Mouse (Mus musculus) heart, embryonic 12.5 days (tissue): ENCODE measurements at regions not wholly inside any gene's neighbourhood (a gene's known extent, or its start where the extent isn't known, plus 50 kb on each side); places are given as distances from the start of the nearest gene placed in this dataset.

Experiments used
- ATAC-seq: fragments of 200-750 bp; cut with Nextera tagmentation; 2 replicates; pipeline ENCODE4 v1.8.0; 2017; ENCODE audit warnings: moderate TSS enrichment, moderate library complexity; ENCODE audit not compliant: insufficient number of reproducible peaks, low FRiP score
- H3K27ac ChIP-seq: fragments of 300-500 bp; sonication (generic); 2 replicates; pipeline ENCODE4 v1.5.1; 2016; ENCODE audit warnings: mild to moderate bottlenecking, moderate library complexity; ENCODE audit not compliant: poor library complexity, severe bottlenecking
- H3K27me3 ChIP-seq: fragments of 300-500 bp; sonication (generic); replicated peaks from 2 replicates; pipeline ENCODE4 v1.6.1; 2016; ENCODE audit warnings: mild to moderate bottlenecking, moderate library complexity
- H3K36me3 ChIP-seq: fragments of 300-500 bp; sonication (generic); 2 replicates; pipeline ENCODE4 v1.6.1; 2016; ENCODE audit warnings: mild to moderate bottlenecking, moderate library complexity
- H3K4me1 ChIP-seq: fragments of 300-500 bp; sonication (generic); replicated peaks from 2 replicates; pipeline ENCODE4 v1.6.1; 2016; ENCODE audit warnings: mild to moderate bottlenecking
- H3K4me2 ChIP-seq: fragments of 300-500 bp; sonication (generic); 2 replicates; pipeline ENCODE4 v1.6.1; 2016; ENCODE audit warnings: mild to moderate bottlenecking, moderate library complexity
- H3K4me3 ChIP-seq: fragments of 300-500 bp; sonication (generic); 2 replicates; pipeline ENCODE4 v1.5.1; 2016; ENCODE audit warnings: mild to moderate bottlenecking
- H3K9ac ChIP-seq: fragments of 300-500 bp; sonication (generic); 2 replicates; pipeline ENCODE4 v1.6.1; 2016; ENCODE audit warnings: mild to moderate bottlenecking, moderate library complexity
- H3K9me3 ChIP-seq: fragments of 300-500 bp; sonication (generic); replicated peaks from 2 replicates; pipeline ENCODE4 v1.6.1; 2016; ENCODE audit warnings: mild to moderate bottlenecking, moderate library complexity
- WGBS: fragments of 180-500 bp; shearing (Covaris S2); methylation state at CpG from one replicate; pipeline ENCODE4 v1.1.7; 2016; 5-methylcytosine and 5-hydroxymethylcytosine counted together

DNA sequence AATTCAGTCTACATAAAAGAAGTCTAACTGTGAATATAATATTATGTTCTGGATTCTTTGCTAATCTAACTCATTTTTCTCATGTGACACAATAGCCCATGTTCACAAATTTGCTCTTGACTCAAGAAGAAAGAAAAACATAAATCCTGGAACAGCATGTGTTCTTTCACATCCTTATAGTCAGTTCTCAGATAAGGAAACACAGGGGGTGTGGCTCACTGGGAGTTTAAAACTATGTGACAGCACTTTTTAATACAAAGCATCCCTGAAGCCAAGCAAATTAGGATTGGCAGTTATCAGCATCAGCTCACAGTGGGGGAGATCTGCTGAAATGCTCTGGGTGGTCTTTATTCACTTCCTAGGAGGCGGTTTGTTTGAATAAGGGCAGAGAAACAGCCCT lies 747.6 kb upstream of the Alcam start:
- no peak overlapping the region for H3K9ac ChIP-seq
- no peaks in the 10 kb centered on the region for H3K9me3 ChIP-seq
- no peak overlapping the region for H3K27ac ChIP-seq
- no peaks in the 10 kb centered on the region for H3K36me3 ChIP-seq
- WGBS = 55% methylated on average over 1 of the region's 1 CpGs
- no peak overlapping the region for H3K4me2 ChIP-seq
- no peak for ATAC-seq
- no peak overlapping the region for H3K4me3 ChIP-seq
- no peaks in the 10 kb centered on the region for H3K4me1 ChIP-seq
- no peaks in the 10 kb centered on the region for H3K27me3 ChIP-seq

DNA sequence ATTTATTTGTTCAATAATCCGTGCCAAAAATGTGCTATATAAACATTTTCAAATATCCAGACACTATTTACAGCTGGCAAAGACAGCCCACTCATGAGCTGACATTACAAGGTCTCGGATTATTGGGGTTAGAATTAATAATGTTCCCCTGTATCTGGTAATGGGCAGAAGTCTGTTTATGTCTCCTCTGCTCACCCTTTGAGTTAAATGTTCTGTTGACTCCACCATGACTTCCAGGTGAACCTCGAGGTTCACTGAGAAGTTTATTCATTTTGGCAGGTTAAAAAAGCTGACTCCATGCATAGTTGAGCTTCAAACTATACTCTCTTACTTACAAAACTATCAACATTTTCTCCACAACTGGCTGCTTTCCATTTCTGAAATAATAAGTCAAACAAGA lies 732.6 kb upstream of the Alcam start:
- 58% methylated on average over 3 of the region's 3 CpGs for WGBS
- H3K4me3 ChIP-seq = no peak overlapping the region

DNA sequence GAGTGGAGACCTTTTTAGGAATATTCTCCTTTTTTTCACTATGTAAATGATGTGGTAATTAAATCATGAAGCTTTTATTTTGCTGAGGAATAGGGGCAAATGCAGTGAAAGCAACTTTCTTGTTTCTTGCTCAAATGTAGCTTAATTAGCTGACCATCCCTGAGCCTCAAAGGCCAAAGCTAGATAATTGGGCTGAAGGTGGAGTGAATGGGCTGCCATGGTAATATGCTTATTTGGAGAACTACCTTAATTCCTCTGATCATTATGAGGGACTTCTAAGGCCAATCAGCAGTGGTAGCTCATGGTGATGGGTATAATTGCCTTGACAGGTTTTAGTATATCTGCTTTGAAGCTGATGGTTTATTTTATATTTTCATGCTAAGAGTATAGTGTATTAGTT lies 702.5 kb upstream of the Alcam start:
- Histone ChIP-seq H3K4me3 (no peak overlapping the region), H3K9me3 (no peaks in the 10 kb centered on the region; the same call in 1 of the 2 replicates), H3K27me3 (no peaks in the 10 kb centered on the region), H3K9ac (no peak overlapping the region), H3K36me3 (no peaks in the 10 kb centered on the region), H3K4me2 (no peak overlapping the region), H3K27ac (no peak overlapping the region), H3K4me1 (no peaks in the 10 kb centered on the region)
- ATAC-seq = no peak

More for the DNA sequence above, 732.6 kb upstream of the Alcam start:
- Histone ChIP-seq H3K27me3 (no peaks in the 10 kb centered on the region), H3K4me2 (no peak overlapping the region), H3K27ac (no peak overlapping the region), H3K9ac (no peak overlapping the region), H3K36me3 (no peaks in the 10 kb centered on the region), H3K9me3 (no peaks in the 10 kb centered on the region), H3K4me1 (no peaks in the 10 kb centered on the region)
- ATAC-seq = no peak

DNA sequence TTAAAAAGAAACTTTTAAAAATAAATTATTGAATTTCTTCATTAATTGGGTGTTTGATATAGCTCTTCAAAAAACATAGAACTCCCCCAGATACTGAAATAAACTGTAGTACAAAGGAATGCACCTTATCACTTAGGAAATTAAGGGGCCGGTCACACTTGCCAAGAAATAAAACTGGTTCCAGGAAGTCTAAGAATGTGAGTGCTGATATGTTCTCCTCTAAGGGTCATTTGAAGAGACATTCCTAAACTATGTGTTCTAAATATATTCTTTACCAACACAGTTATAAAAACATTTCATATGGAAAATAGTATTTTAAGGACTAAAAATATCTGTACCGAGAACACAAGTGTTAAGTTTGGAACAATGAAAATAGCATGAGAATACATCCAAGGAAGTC lies 676.8 kb upstream of the Alcam start:
- Histone ChIP-seq H3K4me3 (no peak overlapping the region), H3K9ac (no peak overlapping the region), H3K27me3 (no peaks in the 10 kb centered on the region), H3K36me3 (no peaks in the 10 kb centered on the region), H3K9me3 (no peaks in the 10 kb centered on the region), H3K27ac (peak overlapping the region; percentile 81), H3K4me2 (no peak overlapping the region), H3K4me1 (peaks cover 9% of the 10 kb centered on the region)
- 18% methylated on average over 2 of the region's 2 CpGs for WGBS
- peak; percentile 57 for ATAC-seq

DNA sequence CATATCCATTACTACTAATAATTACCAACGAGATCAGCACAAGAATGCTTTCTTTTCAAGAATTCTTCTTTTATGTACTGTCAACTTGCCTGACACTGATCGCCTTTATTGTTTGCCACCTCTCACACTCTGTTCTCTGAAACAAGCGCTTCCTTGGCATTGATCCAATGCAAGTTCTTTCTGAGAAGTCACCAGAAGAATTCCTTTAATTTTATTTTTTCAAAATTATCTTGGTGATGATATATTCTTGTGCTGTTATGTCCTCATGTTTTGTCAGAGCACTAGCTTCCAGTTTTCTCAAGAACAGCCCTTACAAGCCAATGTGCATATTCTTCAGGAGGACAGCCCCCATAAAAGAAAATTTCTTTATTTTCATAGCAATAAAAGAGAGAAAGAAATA lies 654.9 kb upstream of the Alcam start:
- no peaks in the 10 kb centered on the region for H3K27me3 ChIP-seq
- H3K36me3 ChIP-seq = no peaks in the 10 kb centered on the region
- no peak overlapping the region for H3K9ac ChIP-seq
- no peak overlapping the region for H3K4me3 ChIP-seq
- no peak overlapping the region for H3K4me2 ChIP-seq
- H3K4me1 ChIP-seq = no peaks in the 10 kb centered on the region
- no peaks in the 10 kb centered on the region for H3K9me3 ChIP-seq
- no peak for ATAC-seq
- 75% methylated on average over 3 of the region's 3 CpGs for WGBS
- no peak overlapping the region for H3K27ac ChIP-seq

DNA sequence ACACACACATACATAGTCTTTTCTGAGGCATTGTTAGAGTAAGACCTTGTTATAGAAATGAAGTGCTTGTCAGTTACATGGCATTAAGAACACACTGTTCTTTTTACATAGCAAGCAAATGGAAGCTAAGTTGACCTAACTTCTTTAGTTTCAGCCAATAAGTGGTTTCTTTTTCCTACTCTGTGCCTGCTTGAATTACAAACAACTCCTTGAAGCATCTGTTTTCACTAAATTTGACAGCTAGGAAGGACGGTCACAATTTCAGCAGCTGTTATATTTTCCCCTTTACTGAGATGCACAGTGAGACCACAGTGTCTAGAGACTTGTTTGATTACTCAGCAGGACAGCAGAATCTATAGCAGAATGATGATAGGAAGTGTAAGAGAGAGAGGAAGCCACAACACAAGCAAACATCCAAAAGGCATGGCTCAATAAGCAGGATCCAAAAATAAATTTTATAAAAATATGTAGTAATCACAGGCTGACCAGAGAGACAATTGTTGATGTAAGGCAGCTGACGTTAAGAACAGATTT lies 641.6 kb upstream of the Alcam start:
- Histone ChIP-seq H3K4me2 (no peak overlapping the region), H3K27me3 (no peaks in the 10 kb centered on the region), H3K9ac (no peak overlapping the region), H3K4me1 (no peaks in the 10 kb centered on the region), H3K4me3 (no peak overlapping the region), H3K36me3 (no peaks in the 10 kb centered on the region), H3K9me3 (no peaks in the 10 kb centered on the region), H3K27ac (no peak overlapping the region)
- WGBS = 61% methylated on average over 2 of the region's 2 CpGs
- no peak for ATAC-seq

DNA sequence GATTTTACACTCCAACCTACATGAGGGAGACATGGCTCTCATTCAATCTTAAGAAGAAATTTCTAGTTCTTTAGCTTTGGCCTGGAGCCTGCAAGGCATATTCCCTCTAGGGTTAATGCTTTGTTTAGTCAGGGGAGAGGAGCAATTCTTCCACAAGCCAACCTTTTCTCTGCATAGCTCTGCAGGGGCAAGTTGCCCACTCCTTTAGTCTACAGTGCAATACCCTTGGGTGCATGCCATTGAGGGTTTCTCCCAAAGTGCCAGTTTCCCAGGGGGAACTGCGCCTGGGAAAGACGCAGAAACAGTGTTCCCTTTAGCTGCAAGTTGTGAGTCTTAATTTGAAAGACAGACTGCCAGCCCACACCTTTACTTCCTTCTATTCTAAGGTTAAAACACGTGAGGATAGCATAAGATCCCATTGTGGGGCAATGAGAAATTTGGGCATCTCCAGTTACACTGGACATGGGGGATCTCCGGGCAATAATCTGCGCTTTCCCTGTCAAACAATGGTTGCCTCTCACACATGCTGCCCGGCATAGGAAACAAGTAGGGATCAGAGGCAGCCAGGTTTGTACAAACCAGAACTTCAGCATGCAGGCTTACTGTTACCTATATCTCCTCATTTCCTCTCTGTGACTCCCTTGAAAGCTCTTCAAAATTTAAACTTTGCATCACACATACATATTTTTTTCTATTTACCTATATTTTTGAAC lies 620.1 kb upstream of the Alcam start:
- no peak overlapping the region for H3K4me3 ChIP-seq
- H3K4me1 ChIP-seq = peaks cover 5% of the 10 kb centered on the region; the same call in 1 of the 2 replicates
- H3K27ac ChIP-seq = no peak overlapping the region
- WGBS = 70% methylated on average over 6 of the region's 6 CpGs
- no peak overlapping the region for H3K4me2 ChIP-seq
- H3K36me3 ChIP-seq = no peaks in the 10 kb centered on the region
- no peaks in the 10 kb centered on the region for H3K9me3 ChIP-seq
- no peak for ATAC-seq
- H3K9ac ChIP-seq = no peak overlapping the region
- H3K27me3 ChIP-seq = no peaks in the 10 kb centered on the region

DNA sequence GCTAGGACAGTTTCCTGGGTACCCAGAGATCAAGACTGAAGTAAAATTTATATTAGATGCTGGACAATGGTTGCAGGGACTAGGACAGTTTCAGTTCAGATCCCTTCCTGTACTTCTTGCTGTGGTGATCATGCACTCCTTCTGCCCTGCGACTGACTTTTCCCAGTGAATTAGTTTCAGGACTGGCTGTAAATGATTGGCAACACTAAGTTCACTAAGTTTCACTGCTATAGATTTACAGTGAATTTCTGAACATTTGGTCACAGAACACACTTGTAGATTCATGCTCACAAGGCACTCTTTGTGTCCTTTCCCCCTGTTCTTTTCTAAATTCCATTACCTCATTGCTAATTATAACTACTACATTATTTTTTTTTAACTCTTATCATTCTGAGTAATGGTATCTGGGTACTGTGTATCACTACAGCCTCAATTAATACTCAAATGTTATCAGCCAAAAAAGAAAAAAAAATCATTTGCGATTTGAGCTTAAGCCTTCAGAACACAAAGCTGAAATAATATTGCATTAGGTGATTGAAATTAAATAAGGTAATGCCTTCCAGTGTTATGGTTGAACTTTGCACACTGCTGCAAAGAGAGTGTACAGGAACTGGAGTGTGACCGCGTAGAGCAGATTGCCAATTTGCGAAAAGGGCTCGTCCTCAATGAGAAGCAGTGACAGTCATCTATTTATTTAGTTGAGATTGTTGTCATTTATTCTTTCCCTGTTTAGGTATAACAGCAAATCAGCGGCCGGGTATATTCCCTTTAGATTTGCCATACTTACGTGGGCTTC lies 618.2 kb upstream of the Alcam start:
- H3K4me3 ChIP-seq = no peak overlapping the region
- no peaks in the 10 kb centered on the region for H3K36me3 ChIP-seq
- H3K27me3 ChIP-seq = no peaks in the 10 kb centered on the region
- H3K27ac ChIP-seq = 0 out of 2 replicates have a peak overlapping the region, but pooled peaks have one; percentile 3
- no peaks in the 10 kb centered on the region for H3K9me3 ChIP-seq
- H3K4me2 ChIP-seq = no peak overlapping the region
- no peak overlapping the region for H3K9ac ChIP-seq
- 77% methylated on average over 9 of the region's 9 CpGs for WGBS
- ATAC-seq = no peak
- H3K4me1 ChIP-seq = 0 out of 2 replicates have a peak, but pooled peaks cover 3% of the 10 kb centered on the region

DNA sequence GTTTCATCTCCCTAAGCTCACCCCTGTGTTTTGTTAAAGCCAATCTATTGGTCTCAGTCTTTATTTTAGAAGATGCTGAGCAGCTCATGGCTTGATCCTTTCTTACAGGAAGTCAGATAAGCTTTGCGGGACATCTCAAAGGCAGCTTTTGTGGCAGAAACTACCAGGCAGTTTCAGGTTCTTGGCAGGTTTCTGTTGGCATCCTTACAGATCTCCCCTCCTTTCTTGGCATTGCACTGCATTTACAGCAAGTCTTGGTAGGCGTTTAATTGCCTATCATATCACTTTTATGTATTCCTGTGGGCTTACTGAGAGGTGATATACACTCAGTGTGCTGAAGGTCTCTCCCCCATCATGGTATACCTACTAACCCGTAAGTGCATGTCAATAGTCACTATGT lies 610.3 kb upstream of the Alcam start:
- H3K4me3 ChIP-seq = no peak overlapping the region
- WGBS = 65% methylated on average over 3 of the region's 3 CpGs
- H3K9ac ChIP-seq = no peak overlapping the region
- H3K4me1 ChIP-seq = no peaks in the 10 kb centered on the region
- no peaks in the 10 kb centered on the region for H3K27me3 ChIP-seq
- H3K27ac ChIP-seq = no peak overlapping the region
- no peaks in the 10 kb centered on the region for H3K9me3 ChIP-seq
- no peaks in the 10 kb centered on the region for H3K36me3 ChIP-seq
- no peak overlapping the region for H3K4me2 ChIP-seq
- no peak for ATAC-seq

DNA sequence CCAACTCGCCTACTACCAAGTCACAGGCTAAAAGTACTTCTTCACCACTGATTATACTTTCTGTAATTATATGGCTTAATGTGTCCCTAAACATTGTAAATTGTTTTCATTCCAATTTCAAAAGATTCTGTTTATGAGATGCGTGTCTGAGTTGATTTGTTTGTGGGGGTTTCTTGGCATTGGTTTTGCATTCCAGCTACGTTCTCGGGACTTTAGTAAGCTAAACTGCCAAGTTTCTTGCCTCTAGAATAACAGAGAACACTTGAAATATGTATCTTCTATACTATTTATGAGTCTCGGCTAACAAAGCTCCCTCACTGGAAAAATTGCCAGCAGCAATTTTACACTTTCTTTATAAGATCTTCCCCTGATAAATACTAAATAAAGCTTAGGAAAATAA lies 609.2 kb upstream of the Alcam start:
- H3K4me2 ChIP-seq = no peak overlapping the region
- 71% methylated on average over 5 of the region's 5 CpGs for WGBS
- H3K27me3 ChIP-seq = no peaks in the 10 kb centered on the region
- H3K27ac ChIP-seq = no peak overlapping the region
- no peaks in the 10 kb centered on the region for H3K4me1 ChIP-seq
- ATAC-seq = no peak
- no peaks in the 10 kb centered on the region for H3K9me3 ChIP-seq
- no peak overlapping the region for H3K9ac ChIP-seq
- no peaks in the 10 kb centered on the region for H3K36me3 ChIP-seq
- H3K4me3 ChIP-seq = no peak overlapping the region

DNA sequence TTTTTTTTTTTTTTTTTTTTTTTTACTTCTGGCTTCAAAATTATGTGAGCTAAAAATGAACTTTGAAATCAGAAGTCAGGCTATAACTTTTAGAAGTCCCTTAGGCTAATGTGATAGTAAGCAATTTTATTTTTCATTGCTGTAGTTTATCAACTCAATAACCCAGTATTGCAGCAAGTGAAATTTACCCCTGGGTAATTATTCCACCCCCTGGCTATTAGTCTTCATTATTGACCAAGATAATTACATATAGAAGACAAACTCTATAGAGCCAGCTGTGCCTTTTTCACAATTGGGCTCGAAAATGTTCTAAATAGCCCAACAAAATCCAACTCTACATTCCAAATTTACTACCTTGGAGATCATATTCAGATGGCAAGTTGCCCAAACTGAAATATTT lies 572.2 kb upstream of the Alcam start:
- ATAC-seq = no peak
- H3K9me3 ChIP-seq = no peaks in the 10 kb centered on the region
- H3K4me1 ChIP-seq = no peaks in the 10 kb centered on the region
- H3K27me3 ChIP-seq = no peaks in the 10 kb centered on the region
- H3K4me2 ChIP-seq = no peak overlapping the region
- H3K9ac ChIP-seq = no peak overlapping the region
- no peak overlapping the region for H3K4me3 ChIP-seq
- H3K27ac ChIP-seq = no peak overlapping the region
- 72% methylated on average over 1 of the region's 1 CpGs for WGBS
- H3K36me3 ChIP-seq = no peaks in the 10 kb centered on the region
